Mouse (Mus musculus): ENCODE data around the gene Cldn3.
A peak's percentile ranks its signal among the peaks of the same experiment; 100 is the strongest.

The Cldn3 gene

DNA sequence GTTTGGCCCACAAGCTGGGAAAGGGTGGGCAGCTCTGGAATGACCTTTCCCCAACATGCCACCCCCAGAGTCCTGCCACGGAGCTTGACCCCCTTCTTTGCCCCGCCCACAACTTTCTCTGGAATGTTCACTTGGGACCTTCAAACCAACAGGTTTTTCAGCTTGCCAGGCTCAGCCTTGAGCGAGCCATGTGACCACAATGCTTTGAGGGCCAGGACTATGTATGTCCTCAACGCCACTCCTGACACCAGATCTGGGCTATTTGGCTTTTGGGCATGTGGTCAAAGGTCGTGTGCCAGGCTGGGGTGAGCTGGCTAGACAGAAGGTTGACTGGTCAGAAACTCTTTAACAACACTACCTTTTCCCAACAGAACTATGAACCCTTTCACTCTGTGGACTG lies 16.1 kb downstream of the Cldn3 start:
- no peak for DNase-seq (ENCODE audit: low spot score)

DNA sequence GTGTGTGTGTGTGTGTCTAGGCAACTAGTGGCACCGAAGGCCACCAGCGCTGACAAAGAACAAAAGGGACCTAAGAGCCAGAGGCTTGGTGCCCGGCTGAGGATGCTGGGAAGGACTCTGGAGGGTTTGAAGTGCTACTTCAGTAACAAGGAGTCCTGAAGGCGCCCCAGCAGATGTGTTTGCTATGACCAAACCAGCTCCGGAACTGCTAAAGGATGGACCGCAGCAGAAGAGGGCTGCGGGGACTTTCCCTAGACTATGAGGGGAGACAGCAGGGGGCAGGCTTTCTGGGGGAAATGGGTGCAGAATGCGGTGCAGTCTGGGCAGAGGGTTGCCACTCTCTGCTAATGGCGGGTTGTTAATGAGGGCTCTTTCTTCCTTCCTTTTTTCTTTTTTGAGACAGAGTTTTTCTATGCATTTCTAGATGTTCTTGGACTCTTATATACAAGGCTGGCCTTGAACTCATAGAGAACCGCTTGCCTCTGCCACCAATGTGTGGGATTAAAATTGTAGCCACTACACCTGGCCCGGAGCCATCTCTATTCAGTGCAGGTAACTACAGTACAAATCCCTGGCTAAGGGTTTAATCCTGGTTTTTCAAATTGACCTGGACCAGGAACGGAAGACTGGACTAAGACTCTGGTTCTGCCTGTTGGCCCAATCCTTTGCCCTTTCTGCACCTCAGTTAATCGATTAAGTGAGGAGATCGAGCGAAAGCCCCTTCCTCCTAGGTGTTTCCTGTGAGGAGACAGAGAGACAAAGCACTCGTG lies 22.0 kb downstream of the Cldn3 start:
- no peak for DNase-seq (ENCODE audit: low spot score)

DNA sequence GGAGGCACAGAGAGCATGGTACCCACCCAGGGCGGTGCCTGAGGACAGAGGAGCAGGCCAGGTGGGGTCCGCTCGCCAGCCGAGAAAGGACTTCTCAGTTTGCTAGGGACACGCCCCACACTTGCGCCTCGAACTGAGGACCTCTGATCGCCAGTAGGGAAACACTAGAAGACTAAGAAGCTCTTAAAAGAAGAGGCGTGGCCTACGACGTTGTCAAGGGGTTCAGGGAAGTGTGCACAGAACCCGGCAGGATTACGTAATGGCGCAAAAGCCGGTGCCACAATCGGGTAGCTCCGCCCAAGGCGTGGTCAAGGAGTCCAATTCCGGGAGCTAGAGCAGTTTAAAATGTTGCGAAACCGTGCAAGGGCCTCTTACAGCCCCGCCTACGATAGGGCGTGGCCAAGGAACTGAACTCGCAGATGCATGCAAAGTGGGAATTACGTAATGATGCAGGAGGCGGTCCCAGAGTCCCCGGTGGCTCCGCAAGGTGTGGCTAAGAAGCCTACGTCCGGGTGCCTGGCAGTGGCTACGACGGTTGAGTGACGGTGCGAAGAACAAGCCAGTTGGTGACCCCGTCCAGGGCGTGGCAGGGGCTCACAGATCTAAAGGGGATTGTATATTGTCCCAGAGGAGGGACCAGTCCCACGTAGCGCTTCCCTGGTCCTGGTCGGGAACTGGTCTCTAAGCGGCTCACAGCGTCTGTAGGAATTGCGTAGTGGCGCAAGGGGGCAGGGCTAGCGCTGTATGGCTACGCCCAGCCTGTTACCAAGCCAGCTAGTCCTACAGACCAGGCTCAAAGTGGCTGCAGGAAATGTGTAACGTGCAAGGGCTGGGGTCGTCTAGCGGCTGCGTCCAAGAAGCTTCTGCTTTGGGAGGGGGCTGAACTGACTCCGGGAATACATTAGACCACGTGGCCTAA lies 22.9 kb downstream of the Cldn3 start, which contains the start of gene Abhd11:
Gene Abhd11 (plus strand): TSS at position 482 of the 919 bp plus-strand sequence.
- peak; percentile 96 for DNase-seq (ENCODE audit: low spot score)

DNA sequence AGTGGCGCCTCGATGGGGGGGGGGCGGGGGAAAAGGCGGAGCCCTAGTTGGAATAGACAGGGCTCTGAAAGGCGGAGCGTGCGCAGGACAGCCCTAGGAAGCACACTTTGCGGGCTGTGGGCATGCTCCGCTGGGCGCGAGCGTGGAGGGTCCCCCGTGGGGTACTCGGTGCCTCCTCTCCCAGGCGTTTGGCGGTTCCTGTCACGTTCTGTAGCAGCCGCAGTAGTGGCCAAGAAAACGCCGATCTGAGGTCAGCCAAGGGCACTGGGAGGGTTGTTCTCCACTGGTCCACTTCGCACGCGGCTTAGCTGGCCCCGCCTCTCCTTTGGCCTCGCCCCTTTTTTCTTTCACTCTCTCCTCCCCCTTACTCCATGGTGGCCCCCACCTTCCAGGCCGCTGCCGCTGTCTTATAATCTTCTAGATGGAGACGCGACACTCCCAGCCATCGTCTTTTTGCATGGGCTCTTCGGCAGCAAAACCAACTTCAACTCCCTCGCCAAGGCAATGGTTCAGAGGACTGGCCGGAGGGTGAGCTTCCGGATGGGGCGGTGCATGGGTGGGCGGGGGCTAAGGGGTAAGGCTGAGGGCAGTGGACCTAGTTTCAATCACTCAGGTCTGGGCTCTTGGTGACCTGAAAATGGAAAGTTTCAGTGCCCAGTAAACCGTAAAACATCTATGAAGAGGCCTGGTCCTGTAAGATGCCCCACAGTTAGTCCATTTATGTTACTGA lies 23.7 kb downstream of the Cldn3 start:
- DNase-seq (ENCODE audit: low spot score) = peak; percentile 78

DNA sequence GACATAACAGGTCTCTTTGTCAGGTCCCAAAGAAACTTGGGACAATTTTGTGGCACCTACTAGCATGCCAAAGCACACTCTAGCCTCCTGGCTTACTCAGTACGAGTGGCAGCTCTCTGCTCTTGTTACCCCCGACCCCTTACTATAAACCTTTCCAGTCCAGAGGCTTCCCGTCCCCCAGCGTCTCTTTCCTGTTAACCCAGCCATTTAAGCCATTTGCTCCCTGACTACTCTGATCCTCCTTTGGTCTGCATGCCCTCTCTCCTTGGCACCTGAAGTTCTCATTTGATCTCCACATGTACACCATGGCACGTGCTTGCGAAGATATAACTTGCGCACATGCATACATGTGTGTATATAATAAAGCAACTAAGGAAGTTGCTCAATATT lies 24.3 kb downstream of the Cldn3 start:
- no peak for DNase-seq (ENCODE audit: low spot score)

DNA sequence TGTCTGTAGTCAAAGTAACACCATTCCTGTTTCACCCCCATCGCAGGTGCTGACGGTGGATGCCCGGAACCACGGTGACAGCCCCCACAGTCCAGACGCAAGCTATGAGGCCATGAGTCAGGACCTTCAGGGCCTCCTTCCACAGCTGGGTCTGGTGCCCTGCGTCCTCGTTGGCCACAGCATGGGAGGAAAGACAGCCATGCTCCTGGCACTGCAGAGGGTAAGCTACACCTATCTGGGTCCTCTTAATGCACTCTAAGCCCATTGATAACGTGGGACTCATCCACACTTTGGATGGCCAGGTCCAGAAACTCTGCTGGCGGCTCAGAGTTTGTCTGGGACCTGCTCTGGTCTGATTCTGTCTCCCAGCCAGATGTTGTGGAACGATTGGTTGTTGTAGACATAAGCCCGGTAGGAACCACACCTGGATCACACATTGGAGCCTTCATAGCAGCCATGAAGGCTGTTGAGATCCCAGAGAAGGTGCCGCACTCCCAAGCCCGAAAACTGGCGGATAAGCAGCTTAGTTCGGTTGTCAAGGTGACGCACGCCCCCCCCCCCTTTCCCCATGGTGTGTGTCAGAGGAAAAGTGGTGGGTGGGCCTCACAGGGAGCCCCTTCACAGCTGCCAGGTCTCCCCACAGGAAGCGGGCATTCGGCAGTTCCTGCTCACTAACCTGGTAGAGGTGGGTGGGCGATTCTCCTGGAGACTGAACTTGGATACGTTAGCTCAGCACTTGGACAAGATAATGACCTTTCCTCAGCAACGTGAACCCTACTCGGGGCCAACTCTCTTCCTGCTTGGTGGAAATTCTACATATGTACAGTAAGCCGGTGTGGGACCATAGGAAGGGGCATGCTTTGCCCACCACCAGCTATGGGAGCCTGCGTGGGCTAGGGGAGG lies 25.1 kb downstream of the Cldn3 start:
- no peak for DNase-seq (ENCODE audit: low spot score)

DNA sequence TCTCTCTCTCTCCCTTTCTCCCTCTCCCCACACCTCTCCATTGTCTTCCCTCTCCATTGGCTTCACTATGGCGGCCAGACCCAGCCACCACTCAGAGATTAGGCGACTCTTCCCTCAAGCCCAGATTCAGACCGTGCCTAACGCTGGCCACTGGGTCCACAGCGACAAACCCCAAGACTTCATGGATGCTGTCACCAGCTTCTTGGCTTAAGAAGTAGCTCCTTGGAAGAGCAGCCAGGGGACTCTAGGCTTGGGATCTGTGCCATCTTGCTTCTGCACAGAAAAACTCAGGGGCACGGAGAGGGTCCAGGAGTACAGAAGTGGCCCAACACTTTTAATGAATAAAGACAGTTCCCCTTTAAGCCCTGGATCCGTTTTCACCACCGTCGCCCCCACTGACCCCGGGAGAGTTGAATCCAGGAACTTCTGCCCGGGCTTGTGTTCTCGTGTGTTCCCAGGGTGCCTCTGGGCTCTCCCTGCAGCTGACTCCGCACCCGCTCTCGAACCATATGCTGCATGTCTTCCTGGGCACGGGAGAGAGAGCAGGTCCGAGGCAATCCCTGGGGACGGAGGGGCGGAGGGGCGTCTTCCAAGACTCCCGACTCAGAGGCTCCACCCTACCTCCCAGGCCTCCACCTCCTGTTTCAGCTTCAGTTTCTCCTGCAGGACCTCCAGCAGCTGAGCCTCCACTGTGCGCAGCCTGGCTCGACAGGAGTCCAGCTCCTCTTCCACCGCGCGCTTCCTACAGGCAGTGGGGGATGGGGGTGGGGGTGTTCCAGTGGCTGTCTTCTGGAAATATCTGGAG lies 26.0 kb downstream of the Cldn3 start:
- DNase-seq (ENCODE audit: low spot score) = no peak

DNA sequence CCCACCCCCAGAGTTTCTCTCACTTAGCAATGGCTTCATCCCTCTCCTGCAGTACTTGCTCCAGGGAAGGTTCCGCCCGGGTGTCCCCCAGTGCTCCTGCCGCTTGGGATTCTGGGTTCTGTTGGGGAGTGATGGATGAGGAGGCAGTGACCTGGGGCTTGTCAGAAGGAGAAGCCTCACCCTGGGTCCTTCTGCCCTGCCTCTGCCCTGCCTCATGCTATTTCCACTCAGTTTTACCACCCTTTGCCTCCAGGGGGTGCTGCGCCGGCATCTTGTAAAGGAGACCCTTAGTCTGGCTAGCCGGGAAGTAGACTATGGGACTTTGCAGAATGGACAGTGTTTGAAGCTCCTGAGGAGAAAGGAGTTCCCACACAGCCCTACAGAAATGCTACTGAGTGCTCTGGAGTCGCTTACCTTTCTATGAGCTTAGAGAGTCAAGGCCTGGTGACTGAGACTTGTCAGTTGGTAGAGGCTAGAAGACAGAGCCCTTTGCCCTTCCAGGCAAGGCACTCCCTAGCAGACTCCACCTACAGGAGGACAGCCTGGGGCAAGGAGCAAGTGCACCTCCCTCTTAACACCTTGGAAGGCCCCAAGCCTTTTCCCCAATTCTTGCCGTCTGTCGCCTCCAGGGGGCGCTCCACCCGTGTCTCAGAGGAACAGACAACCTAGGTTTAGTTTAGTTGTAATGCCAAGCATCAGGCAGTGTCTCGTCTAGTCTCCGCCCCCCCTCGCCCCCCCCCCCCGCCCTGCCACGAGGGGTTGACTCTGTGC lies 26.8 kb downstream of the Cldn3 start:
- DNase-seq (ENCODE audit: low spot score) = no peak

DNA sequence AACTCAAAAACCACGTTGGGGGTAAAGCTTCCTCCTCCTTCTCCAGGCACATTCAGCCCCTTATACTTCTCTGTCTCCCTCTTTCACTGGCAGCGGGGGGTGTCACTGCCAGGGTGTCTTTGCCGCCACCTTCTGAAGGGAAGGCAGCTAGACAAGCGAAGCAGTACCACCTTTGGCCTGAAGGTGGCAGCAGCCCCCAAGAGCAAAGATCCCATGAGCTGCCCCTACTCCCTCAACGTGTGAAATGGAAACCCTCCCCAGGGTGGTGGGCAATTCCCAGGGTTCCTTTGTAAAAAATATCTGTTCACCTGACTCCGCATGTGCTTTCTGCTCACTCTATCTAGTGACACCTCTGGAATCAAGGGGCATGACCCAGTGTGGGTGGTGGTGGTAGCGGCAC lies 29.5 kb downstream of the Cldn3 start:
- peak; percentile 88 for DNase-seq (ENCODE audit: low spot score)

DNA sequence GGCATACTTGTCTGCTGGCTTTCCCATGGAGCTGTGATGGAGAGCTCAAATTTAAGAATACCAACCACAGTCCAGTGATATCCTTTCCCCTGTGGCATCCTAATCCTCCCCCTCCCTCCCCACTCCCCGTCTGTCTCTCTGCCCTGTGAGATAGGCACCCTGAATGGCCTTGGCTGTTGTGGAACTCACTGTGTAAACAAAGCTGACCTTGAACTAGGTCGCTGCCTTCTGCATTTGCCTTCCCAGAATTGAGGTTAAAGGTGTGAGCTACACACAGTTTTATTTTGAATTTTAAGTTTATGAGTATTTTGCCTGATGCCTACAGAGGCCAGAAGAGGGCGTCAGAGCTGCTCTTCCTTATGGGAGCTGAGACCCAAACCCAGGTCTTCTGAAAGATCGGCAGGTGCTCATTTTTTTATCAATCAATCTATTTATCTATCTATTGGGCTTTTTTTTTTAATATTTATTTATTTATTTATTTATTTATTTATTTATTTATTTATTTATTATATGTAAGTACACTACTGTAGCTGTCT lies 30.3 kb downstream of the Cldn3 start:
- no peak for DNase-seq (ENCODE audit: low spot score)

DNA sequence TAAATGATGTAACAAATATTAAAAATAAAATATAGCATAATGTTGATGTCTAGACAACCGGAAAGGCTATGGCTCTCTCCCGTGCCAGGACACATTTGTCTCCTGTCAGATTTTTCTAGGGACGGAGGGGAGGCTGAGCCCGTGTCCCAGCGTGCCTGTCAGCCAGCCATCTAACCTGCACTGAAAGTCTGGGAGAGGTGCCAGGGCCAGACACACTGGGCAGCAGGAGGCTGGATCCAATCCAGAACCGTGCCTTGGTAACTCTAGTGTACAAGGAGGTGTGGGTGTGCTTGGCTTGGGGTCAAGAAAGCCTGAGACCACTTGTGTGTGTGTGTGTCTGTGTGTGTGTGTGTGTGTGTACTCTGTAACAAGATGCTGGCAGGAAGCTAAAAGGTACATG lies 35.8 kb downstream of the Cldn3 start:
- no peak for DNase-seq (ENCODE audit: low spot score)

DNA sequence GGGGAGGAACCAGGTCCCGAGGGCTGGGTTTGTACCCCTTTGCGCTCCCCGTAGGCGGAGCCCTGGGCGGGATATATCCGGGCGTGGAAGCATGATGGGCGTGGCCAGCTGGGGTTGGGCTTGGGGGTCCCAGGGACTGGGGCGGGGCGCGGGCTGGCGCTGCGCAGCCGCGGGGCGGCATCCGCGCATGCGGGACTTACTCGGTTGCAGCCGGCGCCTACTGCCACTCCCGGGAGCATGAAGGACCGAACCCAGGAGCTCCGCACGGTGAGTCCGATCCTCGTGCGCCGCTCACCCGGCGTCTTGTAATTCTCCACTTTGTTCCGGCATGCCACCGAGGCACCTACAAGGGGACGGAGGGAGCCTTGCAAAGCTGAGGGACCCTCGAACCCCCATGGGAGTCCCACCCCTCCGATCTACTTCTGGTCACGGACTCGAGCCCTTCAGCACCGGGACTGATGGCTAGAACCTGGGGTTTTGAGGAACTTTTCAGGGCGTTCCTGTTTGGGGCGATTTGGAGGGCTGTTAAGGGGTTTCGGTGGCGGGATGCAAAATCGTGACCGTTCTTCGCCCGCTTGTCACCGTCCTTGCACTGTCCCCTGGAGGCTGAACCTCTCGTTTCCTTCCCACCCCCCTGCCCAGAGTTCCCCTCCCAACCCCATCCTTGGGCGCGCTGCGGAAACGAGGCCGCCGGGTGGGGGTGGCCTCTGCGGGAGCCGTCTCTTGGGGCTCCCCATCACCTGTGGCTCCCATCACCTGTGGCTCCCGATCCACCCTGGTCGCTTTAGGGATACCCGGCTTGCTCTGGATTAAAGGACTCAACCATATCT lies 37.5 kb downstream of the Cldn3 start, which contains the start of gene Stx1a:
Gene Stx1a (plus strand): TSS at position 139 of the 830 bp plus-strand sequence.
- DNase-seq (ENCODE audit: low spot score) = no peak

DNA sequence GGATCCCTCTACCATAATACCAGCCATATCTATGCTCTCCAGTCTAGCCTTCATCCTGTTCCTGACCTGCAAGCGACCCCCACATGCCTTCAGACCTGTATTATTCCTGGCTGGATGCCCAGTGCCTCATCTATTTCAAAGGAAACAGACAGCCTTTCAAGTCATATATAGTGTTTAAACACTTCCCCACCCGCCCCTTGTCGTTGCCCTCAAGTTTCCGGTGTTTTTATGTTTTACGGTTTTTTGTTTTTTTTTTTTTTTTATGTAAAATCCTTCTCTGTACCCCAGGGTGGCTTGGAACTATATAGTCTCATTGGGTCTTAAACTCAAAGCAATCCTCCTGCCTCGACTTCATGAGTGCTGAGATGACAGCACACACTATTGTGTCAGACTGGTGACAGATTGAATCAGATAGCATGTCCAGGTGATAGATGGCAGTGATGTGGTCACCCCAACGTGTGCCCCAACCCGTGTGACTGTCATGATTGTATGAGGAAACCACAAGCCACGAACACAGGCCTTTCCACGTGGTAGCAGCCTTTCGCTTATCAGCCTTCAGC lies 38.7 kb downstream of the Cldn3 start:
- no peak for DNase-seq (ENCODE audit: low spot score)

DNA sequence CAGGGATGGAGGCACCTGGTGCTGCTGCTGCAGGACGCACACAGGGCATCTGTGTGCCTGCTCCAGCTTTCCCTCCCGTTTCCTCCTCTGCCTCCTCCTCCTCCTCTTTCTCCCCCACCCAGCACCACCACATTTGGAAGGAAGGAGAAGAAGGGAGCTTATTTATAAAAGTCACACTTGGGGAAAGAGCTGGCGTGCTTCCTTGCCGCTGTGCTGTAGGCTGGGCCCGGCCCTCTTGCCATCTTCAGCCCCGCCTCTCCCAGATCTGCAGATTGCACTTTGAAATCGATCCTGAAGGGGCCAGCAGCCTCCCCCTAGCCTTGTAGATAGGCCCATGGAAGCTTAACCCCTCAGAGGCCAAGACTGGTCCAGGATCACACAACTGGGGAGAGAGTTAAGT lies 39.9 kb downstream of the Cldn3 start:
- DNase-seq (ENCODE audit: low spot score) = no peak

DNA sequence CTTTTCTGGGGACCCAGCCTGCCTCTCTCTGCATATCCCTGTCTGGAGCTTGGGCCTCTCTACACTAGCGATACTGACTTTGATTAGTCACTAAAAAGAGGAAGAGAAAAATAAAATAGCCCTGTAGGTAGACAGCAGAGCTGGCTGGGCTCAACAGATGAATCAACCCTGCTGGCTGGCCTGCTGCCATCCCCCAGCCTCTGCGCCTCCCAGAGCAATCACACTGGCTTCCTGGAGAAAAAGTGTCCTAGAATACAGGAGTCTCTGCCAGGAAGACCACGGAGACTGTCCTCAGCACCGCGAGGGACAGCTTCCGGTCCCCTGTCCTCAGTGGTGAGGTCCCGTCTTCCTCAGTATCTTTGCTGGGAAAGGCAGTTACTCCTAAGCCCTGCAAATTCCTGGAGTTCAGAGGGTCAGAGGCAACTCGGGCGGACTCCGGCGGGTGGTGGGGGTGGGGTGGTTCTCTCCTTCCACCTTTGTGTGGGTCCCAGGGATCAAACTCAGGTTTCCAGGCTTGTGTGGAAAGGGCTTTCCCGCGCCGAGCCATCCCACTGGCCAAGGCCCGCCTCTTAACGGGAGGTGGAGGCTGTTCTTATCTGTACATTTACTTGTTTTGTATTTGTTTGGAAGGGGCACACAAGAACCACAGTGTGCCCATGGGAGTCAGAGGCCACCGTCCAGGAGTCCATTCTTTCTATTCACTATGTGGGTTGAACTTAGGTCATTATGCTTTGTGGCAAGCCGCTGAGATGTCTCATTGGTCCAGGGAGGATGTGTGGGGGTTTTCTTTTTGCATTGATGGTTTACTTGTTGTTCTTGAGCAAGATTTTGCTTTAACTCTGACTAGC lies 43.2 kb downstream of the Cldn3 start:
- no peak for DNase-seq (ENCODE audit: low spot score)

DNA sequence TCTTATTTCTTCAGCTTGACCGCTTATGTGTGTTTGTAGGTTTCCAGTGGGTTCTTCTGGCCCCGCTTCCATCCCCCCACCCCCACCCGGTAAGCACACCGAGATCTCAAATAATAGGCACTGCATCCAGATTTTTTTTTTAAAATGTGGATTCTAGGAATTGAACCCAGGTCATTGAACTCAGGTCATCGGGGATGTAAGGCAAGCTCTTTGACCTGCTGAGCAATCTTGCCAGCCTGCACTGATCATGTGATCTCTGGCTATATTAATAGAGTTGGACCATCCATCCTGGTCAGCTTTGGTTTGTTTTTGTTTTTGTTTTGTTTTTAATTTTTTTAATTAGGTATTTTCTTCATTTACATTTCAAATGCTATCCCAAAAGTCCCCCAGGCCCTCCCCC lies 46.6 kb downstream of the Cldn3 start:
- no peak for DNase-seq (ENCODE audit: low spot score)

DNA sequence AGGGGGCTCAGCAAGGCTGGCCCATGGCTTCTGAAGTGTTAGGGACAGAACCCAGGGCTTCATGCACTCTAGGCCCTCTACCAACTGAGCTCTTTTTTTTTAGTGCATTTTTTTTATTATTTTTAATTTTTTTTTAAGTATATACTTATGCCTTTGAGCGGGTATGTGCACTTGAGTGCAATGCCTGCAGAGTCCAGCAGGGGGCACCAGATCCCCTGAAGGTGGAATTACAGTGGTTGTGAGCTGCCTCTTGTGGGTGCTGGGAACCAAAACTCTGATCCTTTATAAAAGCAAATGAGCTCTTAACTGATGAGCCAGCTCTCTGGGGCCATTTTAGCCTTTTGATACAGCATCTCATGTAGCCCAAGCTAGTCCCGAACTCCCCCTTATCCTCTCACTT lies 48.6 kb downstream of the Cldn3 start:
- DNase-seq (ENCODE audit: low spot score) = no peak
